Mouse (Mus musculus): ENCODE results near the gene Spz1.

GRCm38 (mm10) chr13:92530721-92531211, 45.2 kb downstream of the Spz1 start, which contains the start of gene Zfyve16:
- TF ChIP-seq CTCF (conservative IDR thresholded peaks at IDR 0.05; ENCODE audit: low read length) = no peak
- no peak for TF ChIP-seq NANOG (IDR thresholded peaks at IDR 0.05; ENCODE audit: borderline replicate concordance, low read length)
- TF ChIP-seq POU5F1 (IDR thresholded peaks at IDR 0.05; ENCODE audit: borderline replicate concordance, low read length) = no peak
